Mouse (Mus musculus) ES-Bruce4 (cell line): ENCODE data around the gene Lpar2. TPM values are rescaled to one million over a fixed set of nuclear protein-coding genes. Genes with fewer than 3 reads are reported as not detected.

Experiments used
- H3K27ac ChIP-seq: 2 replicates; pipeline ENCODE4 v1.5.1; 2012; ENCODE audit warnings: low read length, inconsistent platforms; ENCODE audit not compliant: insufficient read depth
- H3K27me3 ChIP-seq: 2 replicates; pipeline ENCODE4 v1.6.1; 2012; ENCODE audit warnings: mild to moderate bottlenecking, low read length, inconsistent platforms; ENCODE audit not compliant: control insufficient read depth, poor library complexity, insufficient read depth, severe bottlenecking
- H3K36me3 ChIP-seq: 2 replicates; pipeline ENCODE4 v1.6.1; 2012; ENCODE audit warnings: inconsistent platforms, mild to moderate bottlenecking, low read length, moderate library complexity; ENCODE audit not compliant: control insufficient read depth, poor library complexity, insufficient read depth, severe bottlenecking
- H3K4me1 ChIP-seq: one replicate; pipeline ENCODE4 v1.8.1; 2011; ENCODE audit warnings: low read length; ENCODE audit not compliant: control insufficient read depth, insufficient read depth
- H3K4me3 ChIP-seq: 2 replicates; pipeline ENCODE4 v1.5.1; 2011; ENCODE audit warnings: low read depth, mild to moderate bottlenecking, low read length
- H3K9ac ChIP-seq: 2 replicates; pipeline ENCODE4 v1.6.1; 2012; ENCODE audit warnings: low read depth, mild to moderate bottlenecking, inconsistent platforms; ENCODE audit not compliant: poor library complexity, severe bottlenecking
- H3K9me3 ChIP-seq: replicated peaks from 2 replicates; pipeline ENCODE4 v1.6.1; 2012; ENCODE audit warnings: mild to moderate bottlenecking, low read length, inconsistent platforms; ENCODE audit not compliant: control insufficient read depth, poor library complexity, insufficient read depth, severe bottlenecking
- CTCF ChIP-seq: IDR thresholded peaks from one replicate; pipeline ENCODE4 v1.8.1; 2011; ENCODE audit warnings: low read depth, low read length
- EP300 ChIP-seq: IDR thresholded peaks from 2 replicates; pipeline ENCODE4 v1.6.1; 2011; ENCODE audit warnings: low read depth, low read length; ENCODE audit not compliant: insufficient read depth
- POLR2A ChIP-seq: IDR thresholded peaks from one replicate; pipeline ENCODE4 v1.8.1; 2011; ENCODE audit warnings: low read length; ENCODE audit not compliant: insufficient read depth
- polyA plus RNA-seq: library from polyadenylated mRNA; stranded (reverse); fragments of >200 nt; gene quantifications from 2 replicates; pipeline ENCODE4 v1.2.4, GENCODE M21; 2011; ENCODE audit warnings: low read depth; ENCODE audit not compliant: missing spikeins, insufficient read depth, insufficient read length

Gene Lpar2
- polyA plus RNA-seq, 1 experiment: 10.1 TPM

GRCm38 (mm10) chr8:69832298-69832853 lies 10.1 kb downstream of the Lpar2 start, which contains the start of gene Pbx4:
Gene Pbx4 (plus strand): TSS chr8:69832491.
- no peaks in the 10 kb centered on the region for H3K9me3 ChIP-seq
- peak within 1 kb of the TSS; percentile 39 for H3K9ac ChIP-seq
- peak within 1 kb of the TSS; percentile 82 for H3K4me3 ChIP-seq
- TF ChIP-seq CTCF: no peak
- no peak for TF ChIP-seq POLR2A
- no peak for TF ChIP-seq EP300
- H3K27me3 ChIP-seq: no peaks in the 10 kb centered on the region
- no peaks in the 10 kb centered on the region for H3K36me3 ChIP-seq
- no peaks in the 10 kb centered on the region for H3K4me1 ChIP-seq
- no peak within 1 kb of the TSS for H3K27ac ChIP-seq

GRCm38 (mm10) chr8:69837057-69837682 lies 14.9 kb downstream of the Lpar2 start:
- Histone ChIP-seq H3K27ac (no peak overlapping the region), H3K4me3 (no peak overlapping the region), H3K9me3 (no peaks in the 10 kb centered on the region), H3K36me3 (0 out of 2 replicates have a peak, but pooled peaks cover 3% of the 10 kb centered on the region), H3K9ac (no peak overlapping the region), H3K27me3 (no peaks in the 10 kb centered on the region), H3K4me1 (no peaks in the 10 kb centered on the region)
- TF ChIP-seq CTCF (no peak), EP300 (no peak), POLR2A (no peak)

- Histone ChIP-seq H3K27ac (peak overlapping the region; percentile 89), H3K4me1 (peaks cover 18% of the 10 kb centered on the region), H3K36me3 (no peaks in the 10 kb centered on the region), H3K9ac (no peak overlapping the region), H3K27me3 (no peaks in the 10 kb centered on the region), H3K4me3 (no peak overlapping the region), H3K9me3 (no peaks in the 10 kb centered on the region)
- TF ChIP-seq POLR2A (no peak), EP300 (0 out of 2 replicates have a peak, but pooled peaks have one; percentile 28)
Observed at GRCm38 (mm10) chr8:69847167-69848065, 25.2 kb downstream of the Lpar2 start.

GRCm38 (mm10) chr8:69848951-69849350 lies 26.7 kb downstream of the Lpar2 start:
- Histone ChIP-seq H3K9me3 (no peaks in the 10 kb centered on the region), H3K27me3 (no peaks in the 10 kb centered on the region), H3K36me3 (no peaks in the 10 kb centered on the region), H3K9ac (no peak overlapping the region), H3K27ac (peak overlapping the region; percentile 84), H3K4me1 (peaks cover 18% of the 10 kb centered on the region), H3K4me3 (no peak overlapping the region)
- TF ChIP-seq CTCF: no peak
- TF ChIP-seq POLR2A: peak; percentile 25
- TF ChIP-seq EP300: peak; percentile 68; the same call in 1 of the 2 replicates

GRCm38 (mm10) chr8:69849899-69850298 lies 27.7 kb downstream of the Lpar2 start:
- TF ChIP-seq EP300: no peak
- peak; percentile 92 for TF ChIP-seq CTCF
- Histone ChIP-seq H3K4me3 (no peak overlapping the region), H3K9ac (no peak overlapping the region), H3K27me3 (no peaks in the 10 kb centered on the region), H3K9me3 (no peaks in the 10 kb centered on the region), H3K27ac (peak overlapping the region; percentile 84), H3K36me3 (no peaks in the 10 kb centered on the region), H3K4me1 (peaks cover 15% of the 10 kb centered on the region)
